Mouse (Mus musculus) frontal cortex, postnatal 25 days (tissue): Measurements from ENCODE around the gene Dnal1.
"Not testable (repeated sequence)": the region's sequence is repeated elsewhere in the genome, so short reads cannot be mapped to it uniquely, and the experiment has no call there.

Experiments
- DNase-seq, 2 experiments: peaks; one replicate each; pipeline ENCODE4 v3.0.0; 2022; ENCODE audit warnings: low spot score in 2 of 2

Dnal1 gene

DNA sequence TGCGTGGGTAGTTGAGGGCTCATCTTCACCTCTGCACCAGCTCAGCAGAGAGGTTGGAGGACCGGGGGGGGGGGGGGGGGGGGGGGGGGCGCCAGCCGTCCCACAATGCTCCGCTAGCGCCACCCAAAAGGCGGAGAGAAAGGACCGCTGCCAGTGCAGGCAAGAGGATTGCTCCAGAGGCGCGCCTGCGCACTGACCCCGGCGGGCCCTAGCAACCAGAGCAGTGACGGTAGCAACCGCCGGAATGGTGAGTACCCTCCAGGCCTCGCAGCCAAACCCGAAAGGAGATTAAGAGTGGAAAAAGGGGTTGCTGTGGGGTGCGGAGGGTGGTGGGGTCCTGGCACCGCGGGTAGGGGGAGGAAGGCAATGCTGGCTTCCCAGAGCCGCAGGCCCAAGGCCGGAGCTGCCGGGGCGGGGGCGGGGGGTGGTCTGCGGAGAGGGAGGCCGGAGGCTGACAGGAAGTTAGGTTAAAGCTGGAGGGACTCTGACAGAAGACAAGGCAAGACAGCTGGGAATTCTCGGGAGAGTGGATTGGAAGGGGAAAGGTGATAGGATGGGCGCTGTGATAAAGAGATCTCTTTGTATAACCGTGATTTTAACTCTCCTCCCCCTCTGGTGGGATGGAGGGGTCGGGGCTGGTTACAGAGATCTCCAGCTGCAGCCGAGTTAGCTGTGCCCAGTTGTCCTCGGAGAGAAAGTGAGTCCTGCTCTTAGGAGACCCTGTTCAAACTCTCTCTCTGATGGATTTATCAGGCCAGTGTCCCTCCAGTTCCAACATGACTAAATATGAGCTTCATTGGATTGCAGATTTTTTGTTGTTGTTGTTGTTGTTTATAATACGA is at the start of gene Dnal1:
Dnal1 (plus strand) TSS at position 214 of the 842 bp plus-strand sequence.
- DNase-seq = peak; percentile 73 to 81

DNA sequence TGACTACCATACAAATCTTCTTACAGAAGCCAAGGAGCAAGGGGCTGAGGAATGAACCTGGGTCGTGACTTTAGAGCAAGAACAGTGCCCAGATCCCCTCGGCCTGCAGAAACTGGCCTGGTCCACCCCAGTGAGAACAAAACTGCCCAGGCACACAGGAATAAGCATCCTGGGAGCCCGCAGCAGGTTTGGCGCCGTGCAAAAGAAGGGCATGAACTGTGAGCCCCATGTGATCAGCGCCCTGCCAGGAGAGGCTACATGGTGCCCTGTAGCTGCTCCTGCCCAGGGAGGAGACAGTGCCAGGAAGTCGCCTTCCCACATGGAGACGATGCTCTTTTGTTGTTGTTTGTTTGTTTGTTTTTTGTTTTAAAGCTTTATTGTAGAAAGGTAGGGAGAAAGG is 49.5 kb upstream of the Dnal1 start:
- DNase-seq = no peak

DNA sequence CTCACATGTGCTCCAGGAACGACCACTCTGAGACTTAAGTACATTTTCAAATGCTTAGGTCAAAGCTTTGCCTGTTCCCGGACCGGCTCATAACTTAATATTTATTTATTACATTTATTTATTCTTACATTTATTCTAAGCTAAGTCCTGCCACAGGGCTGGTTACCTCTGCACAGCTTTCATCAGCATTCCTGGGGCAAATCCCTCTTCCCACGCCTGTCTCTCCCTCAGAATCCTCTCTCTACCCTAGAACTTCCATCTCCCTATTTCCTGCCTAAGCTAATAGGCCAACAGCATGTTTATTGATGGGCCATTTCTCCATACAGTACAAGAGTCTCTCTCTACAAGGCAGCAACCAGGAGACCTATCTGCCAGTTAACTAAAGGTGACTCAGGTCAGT is 46.4 kb upstream of the Dnal1 start:
- DNase-seq = no peak

DNA sequence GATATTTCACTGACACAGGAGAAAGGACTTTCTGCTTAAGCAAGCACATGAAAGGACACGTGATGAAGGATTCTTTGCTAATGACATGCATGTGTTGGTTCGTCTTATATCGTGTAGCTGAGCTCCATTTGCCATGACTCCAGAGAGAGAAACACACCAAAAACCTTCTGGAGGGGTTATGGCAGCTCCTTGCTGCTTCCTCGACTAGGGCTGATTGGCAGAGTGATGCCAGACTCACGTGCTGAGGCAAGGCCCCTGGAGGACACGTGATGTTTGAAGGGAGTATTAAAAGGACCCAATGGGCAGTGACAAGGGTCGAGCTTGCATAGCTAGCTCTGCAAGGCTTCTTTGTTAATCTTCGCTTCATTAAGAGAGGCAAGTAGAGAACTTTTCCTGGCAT is 45.9 kb upstream of the Dnal1 start:
- no peak for DNase-seq

DNA sequence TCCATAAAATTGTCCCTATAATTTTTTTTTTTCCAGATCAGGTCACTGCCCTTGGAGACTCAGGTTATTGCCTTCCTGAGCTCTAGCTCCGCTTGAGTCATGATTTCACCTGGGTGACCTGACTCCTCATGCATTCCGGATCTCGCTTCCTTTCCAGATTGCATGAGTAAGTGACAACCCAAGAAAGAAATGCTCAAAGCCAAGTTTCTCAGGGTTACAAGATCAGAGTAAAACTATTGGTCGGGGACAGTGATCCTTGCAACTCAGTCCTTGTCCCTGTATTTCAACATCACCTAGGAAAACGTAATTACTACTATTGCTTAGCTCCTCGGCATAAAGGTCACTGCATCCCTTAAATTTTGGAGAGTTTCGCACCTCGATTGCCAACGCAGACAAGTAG is 45.2 kb upstream of the Dnal1 start, which contains the start of gene Acot5:
Acot5 (plus strand) TSS at position 340 of the 400 bp plus-strand sequence.
- DNase-seq = no peak

DNA sequence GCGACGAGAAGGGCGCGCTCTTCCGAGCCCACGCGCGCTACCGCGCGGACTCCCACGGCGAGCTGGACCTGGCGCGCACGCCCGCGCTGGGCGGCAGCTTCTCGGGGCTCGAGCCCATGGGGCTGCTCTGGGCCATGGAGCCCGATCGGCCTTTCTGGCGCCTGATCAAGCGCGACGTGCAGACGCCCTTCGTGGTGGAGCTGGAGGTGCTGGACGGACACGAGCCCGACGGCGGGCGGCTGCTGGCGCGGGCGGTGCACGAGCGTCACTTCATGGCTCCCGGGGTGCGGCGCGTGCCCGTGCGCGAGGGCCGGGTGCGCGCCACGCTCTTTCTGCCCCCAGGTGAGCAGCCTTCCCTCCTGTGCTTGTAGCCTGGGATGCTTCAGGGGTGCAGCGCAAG is 44.6 kb upstream of the Dnal1 start:
- peak; percentile 18 to 20 for DNase-seq

DNA sequence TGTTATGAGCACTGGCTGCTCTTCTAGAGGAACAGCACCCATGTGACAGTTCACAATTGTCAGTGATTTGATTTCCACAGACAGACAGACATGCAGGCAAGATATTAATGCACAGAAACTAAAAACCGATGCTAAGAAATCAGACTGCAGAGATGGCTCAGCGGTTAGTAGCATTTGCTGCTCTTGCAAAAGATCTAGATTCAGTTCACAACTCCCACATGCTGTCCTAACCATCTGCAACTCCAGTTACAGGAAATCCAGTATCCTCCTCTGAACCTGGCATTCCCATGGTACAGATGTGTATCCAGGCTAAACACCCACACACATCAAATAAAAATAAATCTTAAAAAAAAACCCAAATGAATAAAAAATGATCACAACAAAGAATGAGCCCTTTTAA is 42.5 kb upstream of the Dnal1 start:
- no peak for DNase-seq

DNA sequence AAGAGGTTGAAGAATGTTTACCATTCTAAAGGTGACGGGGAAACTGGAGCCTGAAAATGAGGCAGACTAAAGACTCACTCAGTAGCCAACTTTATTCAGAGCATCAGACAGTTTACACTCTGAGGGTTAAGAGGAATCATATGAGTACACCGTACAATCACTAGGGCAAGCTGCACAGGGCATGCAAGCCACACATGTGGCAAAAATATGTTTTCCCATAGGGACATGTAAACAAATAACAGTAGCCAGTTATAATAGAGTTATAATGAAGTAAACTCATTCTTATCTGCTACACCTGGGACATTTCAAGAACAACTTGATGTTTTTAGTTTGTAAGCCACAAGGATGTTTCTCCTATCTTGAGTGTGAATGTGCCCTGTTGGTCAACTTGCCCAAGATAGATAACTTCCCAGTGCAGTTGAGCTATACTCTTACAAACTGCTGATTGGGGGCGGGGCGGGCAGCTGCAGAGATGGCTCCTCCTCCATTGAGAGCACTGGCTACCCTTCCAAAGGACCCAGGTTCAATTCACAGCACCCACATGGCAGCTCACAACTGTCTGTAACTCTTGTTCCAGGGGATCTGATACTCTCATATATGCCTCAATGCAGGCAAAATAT is 36.7 kb upstream of the Dnal1 start:
- no peak for DNase-seq

DNA sequence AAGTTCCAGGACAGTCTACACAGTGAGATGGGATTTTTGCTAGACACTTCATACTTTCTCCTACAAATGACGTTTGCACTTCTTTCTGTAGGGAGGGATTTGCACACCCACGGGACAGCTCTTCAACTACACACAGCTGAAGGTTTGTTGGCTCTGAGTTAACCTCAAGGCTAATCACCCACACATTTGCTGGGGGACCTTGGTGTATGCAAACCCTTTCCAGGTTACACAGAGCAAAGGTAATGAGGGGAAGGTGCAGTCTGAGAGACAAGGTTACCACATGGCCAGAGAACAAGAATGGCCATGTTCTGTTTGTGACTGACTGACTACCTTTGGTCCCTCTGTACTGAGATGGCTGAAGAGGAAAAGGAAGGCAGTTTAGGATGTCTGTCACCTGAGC is 30.3 kb upstream of the Dnal1 start:
- DNase-seq = no peak

DNA sequence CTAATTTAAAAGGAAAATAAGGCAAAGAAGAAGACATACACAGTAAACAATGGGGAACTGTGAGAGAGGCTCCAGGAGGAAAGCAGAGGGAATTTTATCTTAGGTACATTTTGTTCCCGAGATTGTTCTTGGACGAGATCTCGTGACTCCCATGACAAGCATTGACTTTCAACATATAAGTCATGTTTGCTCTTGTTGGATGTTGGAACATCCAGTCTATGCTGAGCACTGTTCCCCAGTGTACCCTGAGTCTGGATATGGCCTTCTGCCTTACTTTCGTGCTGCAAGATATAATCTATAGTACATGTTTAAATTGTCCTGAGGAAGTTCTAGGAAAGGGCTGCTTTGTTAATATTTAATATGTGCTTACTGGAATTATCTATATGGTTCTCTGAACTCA is 29.6 kb upstream of the Dnal1 start:
- no peak for DNase-seq

DNA sequence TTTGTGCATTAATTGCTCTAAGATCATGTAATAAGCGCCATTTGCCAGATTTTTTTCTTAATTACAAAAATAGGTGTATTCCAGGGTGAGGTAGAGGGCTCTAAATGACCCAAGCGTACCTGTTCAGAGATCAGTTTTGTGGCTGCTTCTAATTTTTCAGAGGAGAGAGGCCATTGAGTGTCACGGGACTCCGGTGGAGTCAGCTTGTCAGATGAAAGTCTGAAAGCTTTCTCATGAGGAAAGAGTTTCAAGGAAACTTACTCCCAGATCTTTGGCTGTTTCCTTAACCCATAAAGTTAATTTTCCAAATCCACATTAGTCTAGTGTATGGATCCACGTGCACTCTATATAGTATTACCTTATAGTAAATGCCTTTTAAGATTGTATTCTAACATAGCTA is 19.5 kb upstream of the Dnal1 start:
- not testable (repeated sequence) for DNase-seq

DNA sequence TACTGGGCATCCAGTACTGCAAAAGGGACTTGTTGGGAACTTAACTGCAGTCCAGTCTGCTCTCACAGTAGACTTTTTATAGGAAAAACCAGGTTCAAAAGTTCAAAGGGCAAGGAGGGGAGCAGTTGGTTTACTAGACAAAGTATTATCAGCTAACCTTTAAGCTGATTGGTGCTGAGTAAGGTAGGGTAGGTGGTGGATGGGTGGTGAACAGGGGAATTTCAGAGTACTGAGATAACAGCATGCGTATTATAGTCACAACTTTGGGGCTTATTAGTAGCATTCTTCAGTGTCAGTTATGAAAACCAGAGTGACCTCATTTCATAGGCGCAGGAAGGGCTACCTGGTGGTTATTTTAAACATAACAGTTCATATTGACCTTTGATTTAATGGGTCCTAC is 14.6 kb upstream of the Dnal1 start:
- DNase-seq = no peak

DNA sequence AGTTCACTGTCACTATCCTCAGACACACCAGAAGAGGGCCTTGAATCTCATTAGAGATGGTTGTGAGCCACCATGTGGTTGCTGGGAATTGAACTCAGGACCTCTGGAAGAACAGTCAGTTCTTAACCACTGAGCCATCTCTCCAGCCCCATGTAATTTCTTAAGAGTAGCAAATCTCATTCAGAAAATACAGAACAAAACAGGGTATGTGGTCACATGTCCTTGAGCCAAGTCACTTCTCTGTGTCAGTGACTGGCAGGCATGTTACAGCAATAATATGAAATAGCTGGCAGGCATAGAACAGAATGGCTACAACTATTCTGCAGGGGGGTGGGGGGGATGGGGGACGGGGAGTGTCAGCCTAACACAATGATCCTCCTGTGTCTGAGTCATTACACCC is 14.1 kb upstream of the Dnal1 start:
- DNase-seq = no peak

DNA sequence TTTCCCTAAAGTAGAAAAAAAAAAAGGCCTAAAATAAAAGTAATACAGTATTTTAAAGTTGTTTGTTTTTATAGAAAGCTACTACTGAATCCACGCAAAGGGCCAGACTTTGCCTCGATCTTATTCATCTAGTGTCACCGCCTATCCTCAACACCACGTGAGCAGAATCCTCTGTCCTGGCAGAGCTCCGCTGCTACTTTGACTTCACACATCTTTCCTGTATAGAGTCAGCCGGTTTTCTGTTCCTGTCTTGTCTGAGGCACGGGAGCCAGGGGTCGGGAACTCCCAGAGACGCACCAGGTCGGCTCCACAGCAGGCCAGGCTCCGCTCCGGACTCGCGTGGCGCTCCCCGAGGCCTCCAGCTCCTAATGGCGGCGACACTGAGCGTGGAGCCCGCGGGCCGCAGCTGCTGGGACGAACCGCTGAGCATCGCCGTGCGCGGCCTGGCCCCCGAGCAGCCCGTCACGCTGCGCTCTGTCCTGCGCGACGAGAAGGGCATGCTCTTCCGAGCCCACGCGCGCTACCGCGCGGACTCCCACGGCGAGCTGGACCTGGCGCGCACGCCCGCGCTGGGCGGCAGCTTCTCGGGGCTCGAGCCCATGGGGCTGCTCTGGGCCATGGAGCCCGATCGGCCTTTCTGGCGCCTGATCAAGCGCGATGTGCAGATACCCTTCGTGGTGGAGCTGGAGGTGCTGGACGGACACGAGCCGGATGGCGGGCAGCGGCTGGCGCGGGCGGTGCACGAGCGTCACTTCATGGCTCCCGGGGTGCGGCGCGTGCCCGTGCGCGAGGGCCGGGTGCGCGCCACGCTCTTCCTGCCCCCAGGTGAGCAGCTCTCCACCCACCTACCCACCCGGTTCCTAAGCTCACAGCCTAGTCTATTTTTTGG is 13.3 kb upstream of the Dnal1 start, which contains the start of gene Acot6:
Acot6 (plus strand) TSS at position 51 of the 889 bp plus-strand sequence.
- DNase-seq = peak; percentile 27 to 28

DNA sequence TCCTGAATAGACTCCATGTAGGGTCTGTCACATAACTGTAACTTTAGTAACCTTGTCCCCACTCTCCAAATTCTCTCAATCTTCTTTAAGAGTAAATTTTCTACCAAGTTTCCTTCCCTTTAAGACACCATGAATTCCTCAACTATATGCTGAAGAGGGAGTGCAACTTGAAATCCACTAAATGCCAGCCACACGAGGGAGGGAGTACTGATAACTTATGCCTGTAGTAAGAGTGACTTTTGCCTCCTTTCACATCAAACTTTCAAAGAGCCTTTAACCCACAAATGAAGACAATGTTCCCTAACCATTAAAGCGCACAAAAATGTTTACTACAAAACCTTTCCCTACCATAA is 12.7 kb upstream of the Dnal1 start:
- DNase-seq = no peak

DNA sequence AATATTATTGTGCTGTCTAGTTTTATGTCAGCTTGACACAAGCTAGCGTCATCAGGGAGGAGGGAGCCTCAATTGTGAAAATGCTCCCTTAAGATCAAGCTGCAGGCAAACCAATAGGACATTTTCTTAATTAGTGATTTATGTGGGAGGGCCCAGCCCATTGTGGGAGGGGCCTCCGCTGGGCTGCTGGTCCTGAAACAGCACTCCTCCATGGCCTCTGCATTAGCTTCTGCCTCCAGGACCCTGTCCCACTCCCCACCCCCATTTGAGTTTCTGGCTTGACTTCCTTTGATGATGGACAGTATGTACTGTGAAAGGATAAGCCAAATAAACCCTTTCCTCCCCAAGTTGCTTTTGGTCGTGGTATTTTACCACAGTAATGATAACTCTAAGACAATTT is 7.2 kb upstream of the Dnal1 start:
- no peak for DNase-seq

DNA sequence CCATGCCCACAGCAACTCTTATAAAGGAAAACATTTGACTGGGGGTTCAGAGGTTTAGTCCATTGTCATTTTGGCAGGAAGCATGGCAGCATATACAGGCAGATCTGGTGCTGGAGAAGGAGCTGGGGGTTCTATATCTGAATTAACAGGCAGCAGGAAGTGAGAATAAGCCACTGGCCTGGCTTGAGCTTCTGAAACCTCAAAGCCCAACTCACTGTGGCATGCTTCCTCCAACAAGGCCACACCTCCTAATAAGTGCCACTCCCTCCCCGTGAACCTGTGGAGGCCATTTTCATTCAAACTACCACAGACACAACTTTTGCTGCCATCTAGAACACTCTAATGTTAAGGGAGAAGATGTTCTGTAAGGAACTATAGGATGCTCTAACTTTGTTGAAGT is 6.5 kb upstream of the Dnal1 start:
- no peak for DNase-seq

DNA sequence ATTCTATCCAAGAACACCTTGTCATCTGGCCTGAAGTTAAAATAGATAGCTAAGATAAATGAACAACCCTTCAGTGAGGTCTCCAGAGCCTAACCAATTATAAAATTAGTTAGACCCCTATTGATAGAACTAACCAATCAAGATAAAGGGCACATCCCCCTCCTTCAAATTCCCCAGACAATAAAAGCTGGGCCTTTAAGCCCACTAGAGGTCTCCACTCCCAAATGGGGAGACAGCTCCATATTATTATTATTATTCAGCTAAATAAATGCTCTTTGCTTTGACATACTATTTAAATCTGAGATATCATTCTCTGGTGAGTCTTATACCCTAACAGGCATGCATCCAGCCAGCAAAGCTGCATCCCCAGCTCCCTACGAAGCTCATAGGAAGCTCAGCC is 4.2 kb upstream of the Dnal1 start:
- DNase-seq = no peak

DNA sequence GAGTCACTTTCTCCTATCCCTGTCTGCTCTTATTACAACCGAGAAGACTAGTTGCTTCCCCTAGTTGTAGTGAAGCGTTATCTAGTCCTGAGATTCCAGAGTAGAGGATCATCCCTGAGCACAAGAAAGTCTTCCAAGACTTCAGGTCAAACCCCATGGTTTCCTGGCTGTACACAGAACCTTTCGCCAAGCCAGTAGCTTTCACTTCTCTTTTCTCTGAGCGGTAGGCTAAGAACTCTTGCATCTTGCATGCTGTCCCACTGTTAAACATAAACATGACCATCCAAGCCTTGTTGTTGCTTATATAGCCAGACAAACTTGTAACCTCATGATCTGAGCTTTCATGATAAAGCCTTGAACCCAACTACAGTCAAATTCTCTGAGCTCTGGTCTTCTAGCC is 3.4 kb upstream of the Dnal1 start:
- no peak for DNase-seq

DNA sequence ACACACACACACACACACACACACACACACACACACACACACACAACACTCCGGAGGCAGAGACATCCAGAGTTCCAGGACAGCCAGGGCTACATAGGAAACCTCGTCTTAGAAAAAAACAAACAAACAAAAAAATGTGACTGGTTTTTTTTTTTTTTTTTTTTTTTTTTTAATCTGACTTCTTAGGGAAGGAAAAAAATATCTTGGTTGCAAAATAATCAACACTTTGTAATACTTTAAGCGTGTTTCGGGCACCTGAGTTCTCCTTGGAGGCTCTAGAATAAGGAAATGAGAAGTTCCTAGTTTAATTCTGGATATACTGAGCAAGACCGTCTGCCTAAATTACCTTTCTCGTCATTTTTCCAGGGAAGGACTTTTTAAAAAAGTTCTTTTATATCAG is 490 bp upstream of the Dnal1 start:
- DNase-seq = no peak

DNA sequence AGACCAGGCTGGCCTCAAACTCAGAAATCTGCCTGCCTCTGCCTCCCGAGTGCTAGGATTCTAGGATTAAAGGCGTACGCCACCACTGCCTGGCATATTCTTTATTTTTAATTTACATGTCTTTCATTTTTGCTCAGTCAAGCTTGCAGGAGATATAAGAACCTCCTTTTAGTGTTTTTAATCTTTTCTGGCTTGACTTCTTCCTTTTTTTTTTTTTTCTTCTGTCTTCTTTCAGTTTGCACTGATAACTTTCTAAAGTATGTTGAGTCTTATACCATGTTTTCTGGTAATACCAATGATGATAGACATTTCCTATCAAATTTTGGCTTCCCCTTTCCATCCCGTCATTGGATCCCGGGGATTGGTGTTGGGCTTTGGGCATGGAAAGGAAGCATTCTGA is 5.4 kb downstream of the Dnal1 start:
- DNase-seq = no peak

DNA sequence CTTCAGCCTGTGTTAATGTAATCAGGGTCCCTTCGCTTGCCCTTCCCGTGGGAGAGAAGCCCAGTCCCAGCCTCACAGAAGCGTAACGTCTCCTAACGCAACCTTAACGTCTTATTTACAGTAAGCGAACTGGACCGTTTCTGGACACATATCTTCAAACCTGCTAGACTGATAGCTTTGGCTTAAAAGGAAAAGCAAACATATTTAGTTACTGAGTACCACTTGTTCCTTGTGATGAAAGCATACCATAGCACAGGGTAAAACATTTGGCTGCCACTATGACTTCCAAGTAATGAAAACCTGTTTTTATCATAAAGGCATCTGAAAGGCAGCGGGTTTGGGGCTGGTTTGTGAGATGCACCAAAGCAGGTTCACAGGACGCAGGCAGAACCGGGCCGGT is 11.7 kb downstream of the Dnal1 start:
- DNase-seq = no peak

DNA sequence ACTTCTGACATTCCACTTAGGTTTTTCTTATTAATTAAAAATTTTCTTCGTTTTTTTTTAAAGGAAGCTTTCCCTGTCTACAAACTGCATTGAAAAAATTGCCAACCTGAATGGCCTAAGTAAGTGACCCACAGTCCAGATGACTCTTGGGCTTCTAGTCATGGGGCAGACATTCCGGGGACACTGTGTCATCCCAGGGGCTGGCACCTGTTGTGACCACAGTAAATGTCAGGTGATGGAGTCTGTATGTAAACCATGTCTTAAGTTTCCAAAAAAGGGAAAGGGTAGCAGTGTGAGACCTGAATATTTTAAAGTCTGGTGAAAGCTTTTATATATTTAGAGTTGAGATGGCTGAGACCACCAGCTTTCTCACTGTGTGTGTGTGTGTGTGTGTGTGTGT is 12.7 kb downstream of the Dnal1 start:
- no peak for DNase-seq
